Mouse (Mus musculus) kidney, adult 11 months (tissue): ENCODE data around the gene Ssc4d.

Experiments used
- DNase-seq: peaks from one replicate; pipeline ENCODE4 v3.0.0; 2022

The Ssc4d gene

GRCm38 (mm10) chr5:135935641-135936190 lies 38.6 kb downstream of the Ssc4d start:
- no peak for DNase-seq

- no peak for DNase-seq
These were observed 39.2 kb downstream of the Ssc4d start for GRCm38 (mm10) chr5:135935176-135935523.

- peak; percentile 97 for DNase-seq
These were observed 39.7 kb downstream of the Ssc4d start, which contains the start of gene Ywhag for GRCm38 (mm10) chr5:135934481-135935175. Gene Ywhag, minus strand, starts transcription at chr5:135934616.

- DNase-seq: no peak
These were observed 40.4 kb downstream of the Ssc4d start for GRCm38 (mm10) chr5:135933900-135934441.

GRCm38 (mm10) chr5:135933222-135933899 lies 41.0 kb downstream of the Ssc4d start:
- DNase-seq: no peak

GRCm38 (mm10) chr5:135932359-135932758 lies 42.0 kb downstream of the Ssc4d start:
- DNase-seq: no peak

- DNase-seq: no peak
These were observed 42.8 kb downstream of the Ssc4d start for GRCm38 (mm10) chr5:135931526-135931925.

- DNase-seq: no peak
These were observed 44.5 kb downstream of the Ssc4d start for GRCm38 (mm10) chr5:135929685-135930424.

- no peak for DNase-seq
These were observed 50.4 kb downstream of the Ssc4d start for GRCm38 (mm10) chr5:135923901-135924300.

- DNase-seq: peak; percentile 49
These were observed 54.4 kb downstream of the Ssc4d start for GRCm38 (mm10) chr5:135919902-135920301.

- no peak for DNase-seq
These were observed 55.7 kb downstream of the Ssc4d start for GRCm38 (mm10) chr5:135918593-135918992.

- DNase-seq: no peak
These were observed 56.3 kb downstream of the Ssc4d start for GRCm38 (mm10) chr5:135918059-135918437.

- no peak for DNase-seq
These were observed 56.8 kb downstream of the Ssc4d start for GRCm38 (mm10) chr5:135917327-135918058.

GRCm38 (mm10) chr5:135916601-135917000 lies 57.7 kb downstream of the Ssc4d start:
- no peak for DNase-seq

- DNase-seq: no peak
These were observed 58.2 kb downstream of the Ssc4d start for GRCm38 (mm10) chr5:135916051-135916565.

GRCm38 (mm10) chr5:135914156-135914555 lies 60.2 kb downstream of the Ssc4d start:
- DNase-seq: peak; percentile 35

GRCm38 (mm10) chr5:135913201-135913600 lies 61.1 kb downstream of the Ssc4d start:
- DNase-seq: no peak

- no peak for DNase-seq
These were observed 62.6 kb downstream of the Ssc4d start for GRCm38 (mm10) chr5:135911633-135912220.

GRCm38 (mm10) chr5:135910813-135911212 lies 63.5 kb downstream of the Ssc4d start:
- DNase-seq: no peak
